Mouse (Mus musculus) testis, postnatal 14 days (tissue): ENCODE results near the gene Cd79a.

ENCODE experiments used
- DNase-seq: peaks from one replicate; pipeline ENCODE4 v3.0.0; 2021; ENCODE audit warnings: low spot score

Gene Cd79a

GRCm38 (mm10) chr7:24897224-24897623 is at the start of gene Cd79a:
Gene Cd79a (plus strand): TSS chr7:24897381.
- no peak for DNase-seq

- no peak for DNase-seq
Measured at GRCm38 (mm10) chr7:24850162-24850561, 47.0 kb upstream of the Cd79a start.

DNA sequence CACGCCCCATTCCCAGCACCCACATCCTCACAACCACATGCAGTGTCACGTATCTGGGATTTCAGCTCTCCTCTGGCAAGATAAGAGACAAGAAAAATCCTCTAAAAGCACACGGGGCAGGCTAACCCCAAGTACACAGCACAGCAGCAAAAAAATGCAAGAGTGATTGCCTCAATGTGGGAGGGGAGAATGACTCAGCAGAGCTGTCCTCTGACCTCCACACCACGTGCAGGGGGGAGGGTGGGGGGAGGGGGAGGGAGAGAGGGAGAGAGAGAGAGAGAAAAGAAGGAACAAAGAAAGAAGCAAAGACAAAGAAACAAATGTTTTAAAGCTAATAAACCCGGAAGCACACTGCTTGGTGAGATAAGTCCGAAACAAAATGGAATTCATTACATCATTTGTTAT is 46.3 kb upstream of the Cd79a start:
- DNase-seq, result no peak

- DNase-seq, result no peak
Measured at GRCm38 (mm10) chr7:24851596-24852325, 45.4 kb upstream of the Cd79a start.

DNA sequence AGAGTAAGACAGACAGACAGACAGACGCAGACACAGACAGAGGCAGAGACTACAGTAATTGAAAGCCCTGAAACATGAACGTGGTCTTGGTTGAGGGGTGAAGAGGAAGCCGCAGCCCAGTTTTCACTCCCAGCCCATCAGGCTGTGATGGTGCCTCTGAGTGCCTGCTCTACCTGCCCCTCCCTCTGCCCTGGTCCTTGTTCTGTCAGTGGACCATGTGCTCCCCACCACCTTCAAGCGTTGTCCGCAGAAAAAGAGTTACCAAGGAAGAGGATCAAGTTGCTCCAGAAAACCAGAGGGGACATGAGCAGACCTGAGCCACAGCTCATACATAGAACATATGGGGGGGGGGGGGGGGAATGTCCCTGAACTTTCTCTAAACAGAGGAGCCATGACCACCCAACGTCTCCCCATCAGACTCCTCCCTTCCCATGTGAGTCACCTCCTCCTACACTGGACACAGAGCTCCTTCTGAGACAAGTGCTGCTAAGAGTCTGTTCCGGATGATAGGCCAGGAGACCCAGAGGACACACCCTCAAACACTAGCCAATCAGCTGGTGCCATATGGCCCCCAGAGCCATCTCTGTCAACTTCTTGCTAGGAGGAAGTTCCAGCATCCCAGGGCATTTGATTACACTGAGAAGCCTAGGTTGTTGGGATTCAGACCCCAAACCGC is 44.5 kb upstream of the Cd79a start:
- no peak for DNase-seq

- no peak for DNase-seq
Measured at GRCm38 (mm10) chr7:24853233-24853563, 44.0 kb upstream of the Cd79a start.

DNA sequence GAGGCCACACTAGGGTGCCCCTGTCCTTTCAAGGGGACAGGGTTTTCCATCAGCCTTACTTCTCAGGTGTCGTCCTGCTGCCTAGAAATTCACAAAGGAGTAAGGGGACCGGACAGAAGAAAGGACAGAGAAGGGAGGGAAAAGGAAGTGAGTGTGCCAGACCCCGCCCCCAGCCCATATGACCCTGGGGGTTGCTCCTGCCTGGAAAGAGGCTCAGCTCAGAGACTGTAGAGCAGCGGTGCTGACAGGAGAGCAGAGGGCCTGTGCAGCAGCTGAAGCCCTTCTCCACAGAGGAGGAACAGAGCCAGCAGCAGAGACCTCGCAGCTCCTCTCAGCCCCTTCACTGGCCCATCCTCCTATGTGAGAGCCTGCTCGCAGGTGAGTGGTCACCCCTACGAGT is 43.5 kb upstream of the Cd79a start:
- DNase-seq, result no peak

DNA sequence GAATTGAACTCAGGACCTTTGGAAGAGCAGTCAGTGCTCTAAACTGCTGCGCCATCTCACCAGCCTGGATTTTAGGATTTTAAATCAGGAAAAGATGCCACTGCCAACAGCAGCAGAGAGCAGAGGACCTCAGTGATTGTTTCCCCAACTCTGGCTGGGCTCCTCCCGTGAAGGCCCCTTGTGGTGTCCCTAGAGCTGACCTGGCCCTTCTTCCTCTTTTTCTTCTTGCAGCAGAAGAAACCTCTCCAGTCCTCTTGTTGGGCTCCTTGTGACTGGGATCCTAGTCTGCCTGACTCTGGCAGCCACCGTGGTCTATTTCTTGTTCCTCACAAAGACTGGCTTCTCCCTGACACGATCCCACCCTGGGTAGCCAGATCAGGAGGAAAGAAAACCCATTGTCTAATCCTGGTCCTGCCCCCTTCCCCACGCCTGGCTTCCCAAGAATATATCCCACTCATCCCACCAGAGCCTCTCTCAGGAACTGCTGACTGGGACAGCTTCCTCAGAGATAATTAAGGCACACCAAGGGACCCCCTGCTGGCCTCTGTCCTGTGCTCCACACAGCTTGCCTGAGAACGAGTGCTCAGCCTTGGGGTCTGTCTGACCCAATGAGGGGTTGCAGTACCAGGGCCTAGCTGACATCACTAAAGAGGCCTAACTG is 40.6 kb upstream of the Cd79a start:
- no peak for DNase-seq

DNA sequence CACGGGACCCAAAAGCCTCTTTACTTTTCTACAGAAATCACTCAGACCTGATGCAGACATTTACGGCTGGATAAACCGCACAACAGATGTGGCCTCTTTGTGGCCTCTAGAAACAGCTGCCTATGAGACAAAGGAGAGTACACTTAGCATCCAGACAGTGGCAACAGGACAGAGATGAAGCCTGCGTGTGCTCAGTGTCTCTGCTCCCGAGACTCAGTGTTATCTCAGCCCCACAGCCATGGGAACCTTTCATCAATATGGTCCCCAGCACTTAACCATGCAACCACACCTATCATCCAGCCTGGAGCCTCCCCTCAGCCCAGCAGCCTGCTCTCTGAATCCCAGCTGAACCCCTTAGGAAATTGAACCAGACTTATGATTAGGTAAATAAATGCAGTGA is 37.9 kb upstream of the Cd79a start:
- DNase-seq, result no peak

GRCm38 (mm10) chr7:24861913-24862312 is 35.3 kb upstream of the Cd79a start, which contains the start of gene Gm9844:
Gene Gm9844 (plus strand): TSS chr7:24862213.
- DNase-seq, result no peak

- no peak for DNase-seq
Measured at GRCm38 (mm10) chr7:24862853-24863252, 34.3 kb upstream of the Cd79a start.

DNA sequence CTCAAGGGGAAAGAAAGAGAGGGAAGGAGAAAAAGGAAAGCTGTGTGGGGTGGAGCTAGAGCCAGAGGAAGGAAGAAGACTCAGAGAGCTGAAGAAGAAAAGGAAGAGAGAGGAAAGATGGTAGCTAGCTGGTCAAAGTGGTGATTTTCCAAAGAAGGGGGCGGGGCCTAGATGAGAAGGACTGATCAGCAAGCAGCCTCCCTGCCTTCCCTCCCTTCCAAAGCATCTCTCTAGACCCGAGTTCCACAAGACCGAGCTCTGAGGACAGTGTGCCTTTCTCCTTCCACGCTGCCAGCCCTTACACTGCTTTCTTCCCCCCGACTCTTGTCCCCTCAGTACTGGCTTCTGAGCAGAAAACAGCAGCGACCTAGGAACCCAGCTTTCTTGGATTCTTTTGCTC is 33.0 kb upstream of the Cd79a start:
- no peak for DNase-seq

- DNase-seq, result no peak
Measured at GRCm38 (mm10) chr7:24869080-24869479, 28.1 kb upstream of the Cd79a start.

- DNase-seq, result peak; percentile 93
Measured at GRCm38 (mm10) chr7:24869532-24870165, 27.5 kb upstream of the Cd79a start, which contains the start of the genes Lypd4 and Dmrtc2. Gene Lypd4 (minus strand): TSS chr7:24869941. Gene Dmrtc2 (plus strand): TSS chr7:24870057.

GRCm38 (mm10) chr7:24877588-24877987 is 19.6 kb upstream of the Cd79a start:
- DNase-seq, result no peak

- no peak for DNase-seq
Measured at GRCm38 (mm10) chr7:24879620-24880019, 17.6 kb upstream of the Cd79a start.

GRCm38 (mm10) chr7:24882416-24883199 is 14.6 kb upstream of the Cd79a start:
- no peak for DNase-seq

DNA sequence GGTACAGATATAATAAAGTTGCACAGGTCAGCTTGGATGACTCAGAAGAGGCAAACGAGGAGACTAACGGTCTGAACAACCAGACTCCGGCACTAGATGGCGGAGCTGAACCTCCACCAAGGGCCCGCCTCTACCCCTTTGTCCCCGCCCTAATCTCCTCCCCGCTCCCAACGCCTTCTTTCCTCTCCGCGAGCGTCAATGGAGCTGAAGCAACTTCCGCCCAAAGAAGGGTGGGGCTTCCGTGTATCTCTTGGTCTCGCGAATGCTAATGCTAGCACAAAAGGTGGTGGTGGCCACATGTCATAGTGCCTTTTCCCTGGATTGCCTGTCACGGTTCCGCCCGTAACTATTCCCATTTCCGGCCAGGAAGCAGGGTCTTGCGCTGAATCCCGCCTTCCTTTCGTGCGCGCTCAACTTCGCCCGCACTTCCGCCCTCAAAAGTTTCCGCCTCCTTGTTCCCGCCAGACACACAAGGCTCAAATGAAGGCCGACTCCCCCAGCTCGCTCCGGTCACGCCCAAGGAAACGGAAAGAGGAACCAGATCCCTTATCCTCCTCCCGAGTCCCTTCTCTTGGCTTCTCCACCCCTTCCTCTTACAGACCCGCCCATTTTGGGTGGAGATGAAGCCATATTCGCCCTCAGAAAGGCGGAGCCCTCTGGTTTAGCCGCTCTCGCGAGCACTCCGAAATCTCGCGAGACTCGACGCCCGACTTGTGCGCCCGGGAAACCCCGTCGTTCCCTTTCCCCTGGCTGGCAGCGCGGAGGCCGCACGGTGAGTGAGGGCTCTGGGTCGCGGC is 13.1 kb upstream of the Cd79a start, which contains the start of gene Rps19:
Rps19 (plus strand) TSS at position 476 of the 797 bp plus-strand sequence.
- peak; percentile 98 for DNase-seq

- no peak for DNase-seq
Measured at GRCm38 (mm10) chr7:24884693-24885291, 12.4 kb upstream of the Cd79a start.
